Mouse (Mus musculus) forebrain, postnatal 0 days (tissue): Measurements from ENCODE around the gene Tmprss11a. TPM values are rescaled to one million over a fixed set of nuclear protein-coding genes. Genes with fewer than 3 reads are reported as not detected.

Experiments
- ATAC-seq: fragments of 200-750 bp; cut with Nextera tagmentation; 2 replicates; pipeline ENCODE4 v1.8.0; 2017; ENCODE audit warnings: mild to moderate bottlenecking, moderate library complexity
- DNase-seq: peaks from one replicate; pipeline ENCODE4 v3.0.0-alpha.2; 2015
- H3K27ac ChIP-seq: fragments of 300-500 bp; sonication (generic); 2 replicates; pipeline ENCODE4 v1.5.1; 2014; ENCODE audit warnings: low read depth, mild to moderate bottlenecking, antibody characterized with exemption, low read length, moderate library complexity, mixed read lengths
- H3K27me3 ChIP-seq: fragments of 300-500 bp; sonication (generic); 2 replicates; pipeline ENCODE4 v1.6.1; 2014; ENCODE audit warnings: mild to moderate bottlenecking, low read length, mixed read lengths; ENCODE audit not compliant: insufficient read depth
- H3K36me3 ChIP-seq: fragments of 300-500 bp; sonication (generic); 2 replicates; pipeline ENCODE4 v1.6.1; 2014; ENCODE audit warnings: mild to moderate bottlenecking, moderate library complexity; ENCODE audit not compliant: insufficient read depth
- H3K4me1 ChIP-seq: fragments of 300-500 bp; sonication (generic); 2 replicates; pipeline ENCODE4 v1.6.1; 2014; ENCODE audit warnings: antibody characterized with exemption; ENCODE audit not compliant: insufficient read depth
- H3K4me2 ChIP-seq: fragments of 300-500 bp; sonication (generic); 2 replicates; pipeline ENCODE4 v1.6.1; 2014; ENCODE audit warnings: low read depth, mild to moderate bottlenecking, moderate library complexity
- H3K4me3 ChIP-seq: fragments of 300-500 bp; sonication (generic); 2 replicates; pipeline ENCODE4 v1.5.1; 2014; ENCODE audit warnings: low read depth, low read length, mixed read lengths
- H3K9ac ChIP-seq: fragments of 300-500 bp; sonication (generic); 2 replicates; pipeline ENCODE4 v1.6.1; 2014; ENCODE audit warnings: mild to moderate bottlenecking
- H3K9me3 ChIP-seq: fragments of 300-500 bp; sonication (generic); 2 replicates; pipeline ENCODE4 v1.6.1; 2016; ENCODE audit warnings: low read length
- CTCF ChIP-seq: sonication (generic); IDR thresholded peaks from 2 replicates; pipeline ENCODE4 v1.5.1; 2016; ENCODE audit warnings: antibody characterized with exemption, control low read depth, low read depth
- WGBS: fragments of 180-500 bp; shearing (Covaris S2); extraction: QIAGEN DNeasy Blood & Tissue Kit; methylation state at CpG from one replicate; pipeline ENCODE4 v1.1.7; 2014; 5-methylcytosine and 5-hydroxymethylcytosine counted together
- polyA plus RNA-seq: library from polyadenylated mRNA; unstranded; fragments of >200 nt; fragmentation: Nextera tagmentation; extraction: Ambion mirVana; gene quantifications from 2 replicates; pipeline ENCODE4 v1.2.1, GENCODE M21; 2015
- total RNA-seq: library from RNA; depleted of rRNA; stranded (reverse); fragments of >200 nt; gene quantifications from 2 replicates; pipeline ENCODE4 v1.2.3, GENCODE M21; 2014

Tmprss11a gene
- total and polyA plus RNA-seq, 2 experiments from 2014 or later: not detected

GRCm38 (mm10) chr5:86439306-86439705 is 29.5 kb downstream of the Tmprss11a start:
- no peak for TF ChIP-seq CTCF
- H3K4me1 ChIP-seq: no peaks in the 10 kb centered on the region

GRCm38 (mm10) chr5:86438548-86438947 is 30.2 kb downstream of the Tmprss11a start:
- TF ChIP-seq CTCF: no peak
- H3K4me2 ChIP-seq: no peak overlapping the region
- H3K27me3 ChIP-seq: no peaks in the 10 kb centered on the region
- no peak for ATAC-seq
- H3K9ac ChIP-seq: no peak overlapping the region
- no peak overlapping the region for H3K4me3 ChIP-seq
- no peaks in the 10 kb centered on the region for H3K36me3 ChIP-seq
- peak; percentile 19 for DNase-seq
- no peak overlapping the region for H3K27ac ChIP-seq
- H3K4me1 ChIP-seq: no peaks in the 10 kb centered on the region
- H3K9me3 ChIP-seq: no peaks in the 10 kb centered on the region

More at GRCm38 (mm10) chr5:86439306-86439705, 29.5 kb downstream of the Tmprss11a start:
- H3K4me3 ChIP-seq: no peak overlapping the region
- DNase-seq (no peak), ATAC-seq (no peak)
- H3K4me2 ChIP-seq: no peak overlapping the region
- no peaks in the 10 kb centered on the region for H3K27me3 ChIP-seq
- no peak overlapping the region for H3K9ac ChIP-seq
- no peaks in the 10 kb centered on the region for H3K9me3 ChIP-seq
- 72% methylated on average over 2 of the region's 2 CpGs for WGBS
- H3K36me3 ChIP-seq: no peaks in the 10 kb centered on the region
- no peak overlapping the region for H3K27ac ChIP-seq

- peak; percentile 65 for TF ChIP-seq CTCF
- no peak; the same call in 1 of the 2 replicates for ATAC-seq
- WGBS: 1% methylated on average over 2 of the region's 2 CpGs
Measured at GRCm38 (mm10) chr5:86432697-86433096, 36.1 kb downstream of the Tmprss11a start.

GRCm38 (mm10) chr5:86431096-86431495 is 37.7 kb downstream of the Tmprss11a start:
- H3K4me2 ChIP-seq: no peak overlapping the region
- no peaks in the 10 kb centered on the region for H3K9me3 ChIP-seq
- no peak overlapping the region for H3K4me3 ChIP-seq
- H3K27me3 ChIP-seq: no peaks in the 10 kb centered on the region
- DNase-seq: no peak
- 75% methylated on average over 5 of the region's 5 CpGs for WGBS
- no peaks in the 10 kb centered on the region for H3K4me1 ChIP-seq
- TF ChIP-seq CTCF: no peak
- no peak overlapping the region for H3K27ac ChIP-seq
- no peak overlapping the region for H3K9ac ChIP-seq
- no peaks in the 10 kb centered on the region for H3K36me3 ChIP-seq
- no peak for ATAC-seq

More at GRCm38 (mm10) chr5:86432697-86433096, 36.1 kb downstream of the Tmprss11a start:
- Histone ChIP-seq H3K9me3 (no peaks in the 10 kb centered on the region), H3K4me2 (no peak overlapping the region), H3K36me3 (no peaks in the 10 kb centered on the region), H3K27me3 (no peaks in the 10 kb centered on the region), H3K4me1 (no peaks in the 10 kb centered on the region), H3K4me3 (no peak overlapping the region), H3K9ac (no peak overlapping the region), H3K27ac (no peak overlapping the region)
- no peak for DNase-seq

GRCm38 (mm10) chr5:86421323-86422028 is 47.3 kb downstream of the Tmprss11a start:
- H3K4me2 ChIP-seq: no peak overlapping the region
- H3K27me3 ChIP-seq: no peaks in the 10 kb centered on the region
- H3K4me3 ChIP-seq: no peak overlapping the region
- no peak overlapping the region for H3K9ac ChIP-seq
- H3K4me1 ChIP-seq: no peaks in the 10 kb centered on the region
- ATAC-seq: no peak
- H3K36me3 ChIP-seq: no peaks in the 10 kb centered on the region
- no peak for TF ChIP-seq CTCF
- WGBS: 30% methylated on average over 3 of the region's 3 CpGs
- DNase-seq: no peak
- no peaks in the 10 kb centered on the region for H3K9me3 ChIP-seq
- no peak overlapping the region for H3K27ac ChIP-seq

- ATAC-seq: no peak
- no peak for DNase-seq
Measured at GRCm38 (mm10) chr5:86419494-86419893, 49.3 kb downstream of the Tmprss11a start.

GRCm38 (mm10) chr5:86414280-86414679 is 54.5 kb downstream of the Tmprss11a start:
- Histone ChIP-seq H3K27me3 (no peaks in the 10 kb centered on the region), H3K4me1 (no peaks in the 10 kb centered on the region), H3K27ac (no peak overlapping the region), H3K9ac (no peak overlapping the region), H3K4me3 (no peak overlapping the region), H3K4me2 (no peak overlapping the region), H3K9me3 (no peaks in the 10 kb centered on the region), H3K36me3 (no peaks in the 10 kb centered on the region)
- no peak for TF ChIP-seq CTCF
- DNase-seq (no peak), ATAC-seq (no peak)
- 81% methylated on average over 7 of the region's 7 CpGs for WGBS

More at GRCm38 (mm10) chr5:86419494-86419893, 49.3 kb downstream of the Tmprss11a start:
- H3K36me3 ChIP-seq: no peaks in the 10 kb centered on the region
- TF ChIP-seq CTCF: peak; percentile 53
- H3K27me3 ChIP-seq: no peaks in the 10 kb centered on the region
- no peaks in the 10 kb centered on the region for H3K9me3 ChIP-seq
- H3K4me2 ChIP-seq: no peak overlapping the region
- H3K27ac ChIP-seq: no peak overlapping the region
- H3K9ac ChIP-seq: no peak overlapping the region
- no peaks in the 10 kb centered on the region for H3K4me1 ChIP-seq
- 19% methylated on average over 4 of the region's 4 CpGs for WGBS
- no peak overlapping the region for H3K4me3 ChIP-seq
